Mouse (Mus musculus) ES-E14 (cell line): Measurements from ENCODE around the gene Dtx3l. TPM values are rescaled to one million over a fixed set of nuclear protein-coding genes. Genes with fewer than 3 reads are reported as not detected.
"Not testable (repeated sequence)": the region's sequence is repeated elsewhere in the genome, so short reads cannot be mapped to it uniquely, and the experiment has no call there.

Experiments
- DNase-seq: peaks from one replicate; pipeline ENCODE4 v3.0.0-alpha.2; 2013; ENCODE audit warnings: low read depth, low spot score
- H3K27ac ChIP-seq: 2 replicates; pipeline ENCODE4 v1.5.1; 2012; ENCODE audit warnings: low read depth, mild to moderate bottlenecking, low read length, moderate library complexity, mixed read lengths; ENCODE audit not compliant: poor library complexity, insufficient read depth, severe bottlenecking
- H3K36me3 ChIP-seq: 2 replicates; pipeline ENCODE4 v1.6.1; 2012; ENCODE audit warnings: mild to moderate bottlenecking, low read length, moderate library complexity, mixed read lengths; ENCODE audit not compliant: control insufficient read depth, poor library complexity, insufficient read depth, severe bottlenecking
- H3K4me1 ChIP-seq, 2 experiments: fragments of 150-350 bp in 1 of 2; sonication (generic) in 1 of 2; 2 replicates each; pipeline ENCODE4 v1.6.1; 2012; ENCODE audit warnings: low read length in 2 of 2, mild to moderate bottlenecking in 1 of 2, mixed read lengths in 1 of 2; ENCODE audit not compliant: control insufficient read depth in 2 of 2, insufficient read depth in 2 of 2, poor library complexity in 1 of 2
- H3K4me3 ChIP-seq, 2 experiments: fragments of 150-350 bp in 1 of 2; sonication (generic) in 1 of 2; 2 replicates each; pipeline ENCODE4 v1.5.1; 2012; ENCODE audit warnings: low read length in 2 of 2, low read depth in 1 of 2, mild to moderate bottlenecking in 1 of 2, mixed read lengths in 1 of 2; ENCODE audit not compliant: insufficient read depth in 1 of 2, poor library complexity in 1 of 2, severe bottlenecking in 1 of 2
- H3K9ac ChIP-seq: 2 replicates; pipeline ENCODE4 v1.6.1; 2012; ENCODE audit warnings: low read depth, mild to moderate bottlenecking, low read length, mixed read lengths; ENCODE audit not compliant: poor library complexity, insufficient read depth, severe bottlenecking
- H3K9me3 ChIP-seq: fragments of 150-350 bp; sonication (generic); 2 replicates; pipeline ENCODE4 v1.6.1; 2012; ENCODE audit warnings: low read depth, mild to moderate bottlenecking, low read length; ENCODE audit not compliant: control insufficient read depth, insufficient read depth
- CHD2 ChIP-seq: IDR thresholded peaks from 2 replicates; pipeline ENCODE4 v1.6.1; 2014; ENCODE audit warnings: mild to moderate bottlenecking, low read depth, low read length, inconsistent platforms
- HCFC1 ChIP-seq: IDR thresholded peaks from 2 replicates; pipeline ENCODE4 v1.6.1; 2012; ENCODE audit warnings: low read length, inconsistent platforms, borderline replicate concordance; ENCODE audit not compliant: insufficient read depth
- MAFK ChIP-seq: IDR thresholded peaks from 2 replicates; pipeline ENCODE4 v1.6.1; 2014; ENCODE audit warnings: mild to moderate bottlenecking, low read depth, low read length, inconsistent platforms; ENCODE audit not compliant: insufficient read depth
- ZC3H11A ChIP-seq: IDR thresholded peaks from 2 replicates; pipeline ENCODE4 v1.6.1; 2012; ENCODE audit warnings: low read depth, mild to moderate bottlenecking, inconsistent platforms, low read length, borderline replicate concordance
- ZNF384 ChIP-seq: IDR thresholded peaks from 2 replicates; pipeline ENCODE4 v1.6.1; 2012; ENCODE audit warnings: low read depth, low read length, inconsistent platforms
- in situ Hi-C, 2 experiments: fragments of 600-800 bp; cut with MboI; formaldehyde crosslinking; loops; one replicate each; pipeline ENCODE4 v1.15.1; 2025; ENCODE audit warnings: low sequenced_read_pairs in 2 of 2, inconsistent platforms in 1 of 2; ENCODE audit not compliant: unreplicated experiment in 2 of 2
- total RNA-seq: library from RNA; depleted of rRNA; stranded (reverse); fragments of 300-350 nt; gene quantifications from 2 replicates; pipeline ENCODE4 v1.2.3, GENCODE M21; 2012

Gene Dtx3l
- total RNA-seq, 1 experiment = 3.2 TPM

DNA sequence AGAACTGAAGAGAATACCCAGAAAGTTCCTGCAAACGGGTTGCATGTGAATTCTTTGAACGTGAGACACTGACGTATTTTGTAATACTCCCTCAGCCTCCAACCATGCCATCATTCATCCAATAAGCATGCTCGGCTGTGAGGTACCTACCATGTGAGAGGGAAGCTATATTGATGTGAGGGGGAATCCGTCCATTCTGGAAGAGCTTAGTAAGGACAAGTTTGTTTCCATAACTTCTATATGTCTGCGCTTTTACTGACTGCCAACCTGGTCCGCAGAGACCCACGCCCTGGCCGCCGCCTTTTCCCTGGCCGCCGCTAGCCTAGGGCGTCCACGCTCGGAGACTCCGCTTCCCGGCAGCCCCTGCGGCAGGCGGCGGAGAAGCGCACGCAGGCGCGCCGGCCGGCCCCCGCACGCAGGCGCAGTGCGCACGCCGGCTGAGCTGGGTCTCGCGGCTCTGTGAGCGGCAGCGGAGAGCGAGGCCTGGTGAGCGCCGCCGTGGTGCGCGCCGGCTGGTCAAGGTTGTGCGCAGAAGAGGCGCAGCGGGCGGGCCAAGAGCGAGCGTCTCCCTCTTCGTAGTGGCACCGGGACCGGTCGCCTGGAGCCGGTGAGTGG, 44.1 kb upstream of the Dtx3l start:
- Histone ChIP-seq H3K9ac (peak overlapping the region; percentile 96), H3K27ac (peak overlapping the region; percentile 94), H3K4me1 (no peaks in the 10 kb centered on the region), H3K4me3 (peak overlapping the region; percentile 89 to 93), H3K9me3 (no peaks in the 10 kb centered on the region), H3K36me3 (no peaks in the 10 kb centered on the region)
- peak; percentile 78 for DNase-seq
- TF ChIP-seq HCFC1 = peak; percentile 78
- TF ChIP-seq ZNF384 = no peak
- in situ Hi-C loops = no loop called here

DNA sequence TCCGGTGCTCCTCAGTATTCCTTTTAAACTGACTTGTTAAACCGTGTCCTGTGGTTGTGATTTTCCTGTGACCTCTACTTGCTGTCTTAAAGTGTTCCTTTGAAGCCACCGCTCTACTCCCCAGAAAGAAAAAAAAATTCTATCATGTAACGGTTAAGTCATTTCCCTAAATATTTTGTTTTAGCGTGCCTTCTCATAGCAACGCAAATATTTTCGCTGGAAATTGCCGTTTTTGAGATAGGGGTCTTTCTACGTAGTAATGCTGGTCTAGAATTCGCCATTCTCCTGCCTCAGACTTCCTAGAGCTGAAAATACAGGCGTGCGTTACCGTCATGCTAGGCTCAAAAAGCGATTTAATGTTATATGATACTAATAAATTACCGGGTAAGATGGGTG, 43.6 kb upstream of the Dtx3l start:
- Histone ChIP-seq H3K4me3 (peak overlapping the region; percentile 89 to 93), H3K9ac (peak overlapping the region; percentile 83; the same call in 1 of the 2 replicates), H3K27ac (no peak overlapping the region; the same call in 1 of the 2 replicates), H3K9me3 (no peaks in the 10 kb centered on the region), H3K36me3 (no peaks in the 10 kb centered on the region), H3K4me1 (no peaks in the 10 kb centered on the region)
- in situ Hi-C loops = no loop called here
- no peak for TF ChIP-seq ZC3H11A
- no peak for TF ChIP-seq HCFC1
- TF ChIP-seq MAFK = no peak
- TF ChIP-seq CHD2 = no peak
- TF ChIP-seq ZNF384 = no peak
- no peak for DNase-seq

DNA sequence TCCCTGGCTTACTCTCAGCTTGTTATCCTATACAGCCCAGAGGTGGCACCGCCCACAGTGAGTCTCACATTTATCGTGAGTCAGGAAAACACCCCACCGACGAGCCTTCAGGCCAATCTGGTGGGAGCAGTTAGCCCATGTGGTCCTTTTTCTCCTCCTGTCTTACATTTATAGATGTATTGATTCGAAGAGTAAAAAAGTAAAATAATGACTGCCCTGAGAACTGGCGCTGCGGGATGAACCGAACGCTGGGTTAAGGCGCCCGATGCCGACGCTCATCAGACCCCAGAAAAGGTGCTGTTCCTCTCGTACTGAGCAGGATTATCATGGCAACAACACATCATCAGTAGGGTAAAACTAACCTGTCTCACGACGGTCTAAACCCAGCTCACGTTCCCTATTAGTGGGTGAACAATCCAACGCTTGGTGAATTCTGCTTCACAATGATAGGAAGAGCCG, 42.4 kb upstream of the Dtx3l start:
- Histone ChIP-seq H3K9me3 (no peaks in the 10 kb centered on the region), H3K4me1 (no peaks in the 10 kb centered on the region), H3K4me3 (no peak overlapping the region), H3K9ac (no peak overlapping the region), H3K27ac (no peak overlapping the region), H3K36me3 (no peaks in the 10 kb centered on the region)
- in situ Hi-C loops = no loop called here
- TF ChIP-seq ZC3H11A (no peak), CHD2 (no peak), MAFK (0 out of 2 replicates have a peak, but pooled peaks have one; percentile 23), HCFC1 (no peak), ZNF384 (no peak)
- DNase-seq = peak; percentile 100

- in situ Hi-C loops, H3K9ac ChIP-seq, DNase-seq, H3K27ac ChIP-seq, H3K4me1 ChIP-seq, H3K4me3 ChIP-seq, H3K9me3 ChIP-seq, H3K36me3 ChIP-seq: not testable (repeated sequence)
Measured at GRCm38 (mm10) chr16:35978450-35978849, 39.5 kb upstream of the Dtx3l start, which contains the start of gene Kpna1. Gene Kpna1, plus strand, starts transcription at chr16:35978750.

DNA sequence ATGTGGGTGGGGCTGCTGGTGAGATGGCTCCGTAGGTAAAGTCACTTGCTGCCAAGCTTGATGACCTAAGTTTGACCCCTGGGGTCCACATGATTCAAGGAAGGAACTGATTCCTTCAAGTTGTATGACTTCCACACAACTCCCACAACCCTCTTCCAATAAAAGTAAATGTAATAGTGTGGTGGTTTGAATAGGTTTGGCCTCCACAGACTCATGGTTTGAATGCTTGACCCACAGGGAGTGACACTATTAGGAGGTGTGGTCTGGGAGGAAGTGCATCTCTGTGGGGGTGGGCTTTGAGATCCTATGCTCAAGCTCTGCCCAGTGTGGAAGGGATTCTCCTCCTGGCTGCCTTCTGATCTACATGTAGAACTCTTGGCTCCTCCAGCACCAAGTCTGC, 35.1 kb upstream of the Dtx3l start:
- Histone ChIP-seq H3K36me3 (no peaks in the 10 kb centered on the region), H3K9ac (no peak overlapping the region), H3K9me3 (no peaks in the 10 kb centered on the region), H3K27ac (peak overlapping the region; percentile 53; the same call in 1 of the 2 replicates), H3K4me3 (no peak overlapping the region), H3K4me1 (peaks cover 5 to 11% of the 10 kb centered on the region in 2 experiments; a peak in 3 of 4 replicates)
- no peak for TF ChIP-seq MAFK
- no peak for TF ChIP-seq CHD2
- TF ChIP-seq HCFC1 = no peak
- TF ChIP-seq ZC3H11A = no peak
- TF ChIP-seq ZNF384 = no peak
- DNase-seq = no peak
- in situ Hi-C loops = no loop called here
